Mouse (Mus musculus) testis, adult 2 months (tissue): Measurements from ENCODE around the gene Dhodh. TPM values are rescaled to one million over a fixed set of nuclear protein-coding genes. Genes with fewer than 3 reads are reported as not detected.

ENCODE experiments used
- H3K27ac ChIP-seq: fragments of 200-500 bp; 2 replicates; pipeline ENCODE4 v1.5.1; 2012; ENCODE audit warnings: low read depth, low read length; ENCODE audit not compliant: control insufficient read depth, insufficient read depth
- H3K27me3 ChIP-seq: fragments of 200-500 bp; 2 replicates; pipeline ENCODE4 v1.6.1; 2012; ENCODE audit warnings: mild to moderate bottlenecking, low read length, moderate library complexity; ENCODE audit not compliant: control insufficient read depth, insufficient read depth
- H3K36me3 ChIP-seq: fragments of 200-500 bp; 2 replicates; pipeline ENCODE4 v1.6.1; 2012; ENCODE audit warnings: mild to moderate bottlenecking, low read length; ENCODE audit not compliant: control insufficient read depth, insufficient read depth
- H3K4me1 ChIP-seq: fragments of 200-500 bp; 2 replicates; pipeline ENCODE4 v1.6.1; 2012; ENCODE audit warnings: low read length; ENCODE audit not compliant: control insufficient read depth, insufficient read depth
- H3K4me3 ChIP-seq: fragments of 200-500 bp; 2 replicates; pipeline ENCODE4 v1.5.1; 2012; ENCODE audit warnings: low read depth, mild to moderate bottlenecking, low read length, moderate library complexity, mixed read lengths; ENCODE audit not compliant: control insufficient read depth
- CTCF ChIP-seq: fragments of 200-500 bp; IDR thresholded peaks from 2 replicates; pipeline ENCODE4 v1.5.1; 2012; ENCODE audit warnings: low read depth, mild to moderate bottlenecking, inconsistent platforms, low read length, moderate library complexity; ENCODE audit not compliant: control insufficient read depth, insufficient read depth, insufficient replicate concordance
- POLR2A ChIP-seq: fragments of 200-500 bp; IDR thresholded peaks from 2 replicates; pipeline ENCODE4 v1.6.1; 2012; ENCODE audit warnings: low read depth, mild to moderate bottlenecking, inconsistent platforms, low read length, moderate library complexity; ENCODE audit not compliant: control insufficient read depth
- polyA plus RNA-seq: library from polyadenylated mRNA; depleted of rRNA; stranded (reverse); fragments of >200 nt; gene quantifications from 2 replicates; pipeline ENCODE4 v1.2.3, GENCODE M21; 2012; rRNA removed

Dhodh gene
- polyA plus RNA-seq, 1 experiment: 5.6 TPM

GRCm38 (mm10) chr8:109563881-109564280, 44.6 kb downstream of the Dhodh start:
- TF ChIP-seq POLR2A (no peak), CTCF (no peak)
- H3K36me3 ChIP-seq: peaks cover 2% of the 10 kb centered on the region
- H3K4me1 ChIP-seq: peaks cover 3% of the 10 kb centered on the region; the same call in 1 of the 2 replicates
- H3K4me3 ChIP-seq: no peak overlapping the region
- H3K27me3 ChIP-seq: no peaks in the 10 kb centered on the region
- no peak overlapping the region for H3K27ac ChIP-seq

DNA sequence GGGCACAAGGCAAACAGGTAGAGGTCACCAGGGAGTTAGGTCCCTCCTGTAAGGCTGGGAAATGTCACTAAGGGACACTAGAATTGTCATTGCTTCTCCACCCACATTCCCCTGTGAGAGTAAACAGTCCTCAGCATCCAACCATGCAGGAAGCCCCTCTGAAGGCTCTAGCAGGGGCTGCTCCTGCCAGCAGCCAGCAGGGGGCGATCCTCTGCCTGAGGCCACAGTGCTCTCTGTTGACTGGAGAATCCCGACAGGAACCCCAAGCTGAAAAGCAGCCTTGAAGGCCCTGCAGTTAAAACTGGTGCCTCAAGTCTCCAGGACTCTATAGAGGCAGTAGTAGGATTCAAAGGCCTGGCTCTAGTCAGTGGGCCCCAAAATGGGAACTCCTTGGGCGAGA, 56.8 kb downstream of the Dhodh start:
- peaks cover 2% of the 10 kb centered on the region for H3K36me3 ChIP-seq
- H3K4me3 ChIP-seq: no peak overlapping the region
- no peaks in the 10 kb centered on the region for H3K4me1 ChIP-seq
- no peak overlapping the region for H3K27ac ChIP-seq
- TF ChIP-seq CTCF: peak; percentile 47; the same call in 1 of the 2 replicates
- no peak for TF ChIP-seq POLR2A
- no peaks in the 10 kb centered on the region for H3K27me3 ChIP-seq

GRCm38 (mm10) chr8:109544049-109544448, 64.4 kb downstream of the Dhodh start:
- no peak overlapping the region for H3K4me3 ChIP-seq
- no peaks in the 10 kb centered on the region; the same call in 1 of the 2 replicates for H3K36me3 ChIP-seq
- TF ChIP-seq CTCF (no peak), POLR2A (no peak)
- no peaks in the 10 kb centered on the region for H3K27me3 ChIP-seq
- no peak overlapping the region for H3K27ac ChIP-seq
- no peaks in the 10 kb centered on the region; the same call in 1 of the 2 replicates for H3K4me1 ChIP-seq

DNA sequence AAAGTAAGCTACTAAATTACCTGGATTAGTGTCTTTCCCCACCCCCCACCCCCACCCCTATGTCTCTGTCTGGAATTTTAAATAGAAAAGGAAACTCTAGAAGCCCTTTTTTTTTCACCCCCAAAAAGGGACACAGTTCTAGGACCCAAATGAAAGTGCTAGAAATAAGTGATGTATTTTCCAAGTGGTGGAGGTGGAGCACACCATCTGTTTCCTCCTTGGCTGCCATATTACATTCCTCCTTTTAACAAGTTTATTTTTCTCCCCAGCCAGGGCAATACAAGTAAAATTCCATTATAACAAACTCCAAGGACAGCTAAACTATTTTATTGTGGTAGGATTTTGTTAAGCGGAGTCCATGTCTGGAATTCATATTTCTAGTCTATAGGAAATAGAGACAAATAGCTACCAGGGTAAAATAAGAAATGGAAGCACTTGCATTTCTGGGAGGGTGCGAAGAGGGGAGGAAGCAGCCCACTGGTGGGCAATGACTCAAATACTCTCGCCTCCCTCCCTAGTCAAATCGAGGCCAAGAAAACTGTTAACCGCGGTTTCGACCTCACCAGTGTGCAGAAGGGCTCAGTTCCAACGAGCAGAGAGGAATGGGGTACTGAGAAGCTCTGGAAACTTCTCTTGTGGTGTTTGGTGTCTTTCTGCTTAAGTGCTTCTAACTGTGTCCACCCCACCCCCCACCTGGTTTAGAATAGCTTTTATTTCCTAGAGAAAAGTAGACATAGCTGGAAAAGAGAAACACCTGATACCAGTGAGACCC, 65.5 kb downstream of the Dhodh start:
- Histone ChIP-seq H3K27me3 (no peaks in the 10 kb centered on the region), H3K4me3 (no peak overlapping the region), H3K36me3 (no peaks in the 10 kb centered on the region), H3K4me1 (no peaks in the 10 kb centered on the region; the same call in 1 of the 2 replicates), H3K27ac (no peak overlapping the region)
- no peak for TF ChIP-seq CTCF
- no peak for TF ChIP-seq POLR2A

DNA sequence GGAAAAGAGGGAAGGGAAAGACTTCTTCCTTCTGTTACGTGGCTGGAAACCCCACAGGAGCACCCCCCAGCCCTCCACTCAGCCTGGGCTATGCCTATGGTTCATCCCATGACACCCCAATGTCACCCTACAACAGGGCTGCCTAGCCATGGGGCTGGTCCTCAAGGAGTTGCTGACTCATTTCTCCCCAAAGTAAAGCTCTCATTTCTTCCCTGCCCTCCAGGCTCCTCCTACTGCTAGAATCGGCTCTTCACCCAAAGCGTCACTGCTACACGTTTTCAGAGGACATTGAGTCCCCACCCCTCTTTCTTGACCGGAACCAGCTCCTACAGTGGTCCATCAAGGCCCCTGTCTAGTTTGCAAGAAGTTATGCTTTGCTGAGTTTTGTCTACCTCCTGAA, 66.3 kb downstream of the Dhodh start:
- Histone ChIP-seq H3K36me3 (no peaks in the 10 kb centered on the region), H3K4me3 (no peak overlapping the region), H3K4me1 (no peaks in the 10 kb centered on the region; the same call in 1 of the 2 replicates), H3K27me3 (no peaks in the 10 kb centered on the region), H3K27ac (no peak overlapping the region)
- TF ChIP-seq CTCF (no peak), POLR2A (no peak)

Other genes starting within 250 kb of the Dhodh start
- gene Pmfbp1, start 114.6 kb downstream of the Dhodh start, polyA plus RNA-seq: 108 TPM in 2 replicates
- 20.3 and 20.7 TPM in 2 replicates for gene Dhx38, start 42.8 kb downstream of the Dhodh start, polyA plus RNA-seq
- gene Txnl4b, start 42.8 kb downstream of the Dhodh start, polyA plus RNA-seq: 36.0 and 41.4 TPM in 2 replicates
- 4.6 and 11.0 TPM in 2 replicates for gene Hp, start 29.5 kb downstream of the Dhodh start, polyA plus RNA-seq
- gene Pkd1l3, start 5.8 kb upstream of the Dhodh start, polyA plus RNA-seq: 35.9 and 41.3 TPM in 2 replicates
- gene Ist1, start 84.6 kb upstream of the Dhodh start, polyA plus RNA-seq: 25.7 and 31.8 TPM in 2 replicates
- gene Zfp821, start 96.9 kb upstream of the Dhodh start, polyA plus RNA-seq: 75.7 and 82.1 TPM in 2 replicates
- gene Atxn1l, start 129.1 kb upstream of the Dhodh start, polyA plus RNA-seq: 32.9 and 35.6 TPM in 2 replicates
- 19.3 and 20.1 TPM in 2 replicates for gene Ap1g1, start 169.9 kb upstream of the Dhodh start, polyA plus RNA-seq